Mouse (Mus musculus) CD4-positive, CD25-positive, alpha-beta regulatory T cell, adult 4 months (primary cell): Measurements from ENCODE around the gene Alg11. TPM values are rescaled to one million over a fixed set of nuclear protein-coding genes. Genes with fewer than 3 reads are reported as not detected.

ENCODE experiments used
- ATAC-seq: one replicate; pipeline ENCODE4 v1.8.0; 2017
- polyA plus RNA-seq, 2 experiments: library from polyadenylated mRNA; unstranded; fragments of 100-300 nt; shearing (Covaris generic); gene quantifications; one replicate each; pipeline ENCODE4 v1.2.1; 2017

Gene Alg11
- polyA plus RNA-seq, 2 experiments from 2014 or later: 26.9 to 27.5 TPM

DNA sequence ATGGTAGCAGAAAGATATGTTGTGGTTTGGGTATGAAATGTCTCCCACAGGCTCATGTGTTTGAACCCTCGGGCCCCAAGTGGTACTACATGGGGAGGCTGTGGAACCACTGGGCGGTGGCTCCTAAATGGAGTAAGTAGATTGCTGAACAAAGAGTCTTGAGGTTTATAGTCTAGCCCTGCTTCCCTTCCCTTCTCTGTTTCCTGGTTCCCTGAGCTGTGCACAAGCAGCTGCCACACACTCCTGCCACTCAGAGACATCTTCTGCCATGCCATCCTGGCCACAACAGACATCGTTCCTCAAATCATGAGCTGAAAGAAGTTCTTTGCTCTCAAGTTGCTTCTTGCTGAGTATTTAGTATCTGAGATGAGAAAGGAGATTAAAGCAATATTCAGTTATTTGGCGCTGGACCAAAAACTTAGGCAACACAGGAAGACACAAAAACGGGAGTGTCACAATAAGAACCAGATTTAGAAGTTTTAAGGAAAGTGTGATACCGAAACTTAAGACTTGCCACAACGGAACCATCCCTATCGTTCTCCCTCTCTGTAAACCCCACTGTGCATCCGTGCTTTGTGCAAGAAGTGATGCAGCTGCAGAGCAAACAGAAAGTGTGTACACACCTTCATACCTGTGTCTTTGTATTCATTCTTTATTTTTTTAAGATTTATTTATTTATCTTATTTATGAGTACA is 18.9 kb downstream of the Alg11 start:
- no peak for ATAC-seq

DNA sequence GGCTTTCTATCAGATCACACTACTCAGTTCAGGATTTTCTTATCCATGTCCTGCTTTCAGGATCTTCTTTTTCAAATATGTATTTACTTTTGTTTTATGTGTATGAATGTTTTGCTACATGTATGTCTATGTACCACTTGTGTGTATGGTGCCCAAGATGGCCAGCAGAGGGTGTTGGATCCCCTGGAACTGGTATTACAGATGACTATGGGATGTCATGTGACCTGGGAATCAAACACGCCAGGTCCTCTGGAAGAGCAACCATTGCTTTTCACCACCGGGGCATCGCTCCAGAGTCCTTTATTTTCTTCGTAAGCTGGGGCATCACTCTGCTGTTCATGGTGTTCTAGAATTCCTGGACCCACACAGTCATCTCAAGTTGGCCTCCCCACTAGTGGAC is 28.7 kb downstream of the Alg11 start:
- no peak for ATAC-seq

DNA sequence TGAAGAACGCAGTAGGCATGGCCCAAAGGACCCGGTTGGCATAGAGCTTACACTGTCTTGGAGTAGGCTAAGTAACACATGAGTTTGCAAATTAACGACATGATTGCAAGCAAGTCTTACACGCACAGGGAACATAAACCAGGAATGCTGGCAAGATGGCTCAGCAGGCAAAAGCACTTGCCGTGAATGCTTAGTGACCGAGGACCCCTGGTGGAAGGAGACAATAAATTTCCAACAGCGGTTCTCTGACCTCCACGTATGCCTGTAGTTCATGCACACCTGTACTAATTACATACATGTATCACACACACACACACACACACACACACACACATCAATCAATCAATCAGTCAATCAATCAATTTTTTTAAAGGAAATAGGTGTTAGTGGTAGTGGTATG is 31.0 kb downstream of the Alg11 start:
- no peak for ATAC-seq

DNA sequence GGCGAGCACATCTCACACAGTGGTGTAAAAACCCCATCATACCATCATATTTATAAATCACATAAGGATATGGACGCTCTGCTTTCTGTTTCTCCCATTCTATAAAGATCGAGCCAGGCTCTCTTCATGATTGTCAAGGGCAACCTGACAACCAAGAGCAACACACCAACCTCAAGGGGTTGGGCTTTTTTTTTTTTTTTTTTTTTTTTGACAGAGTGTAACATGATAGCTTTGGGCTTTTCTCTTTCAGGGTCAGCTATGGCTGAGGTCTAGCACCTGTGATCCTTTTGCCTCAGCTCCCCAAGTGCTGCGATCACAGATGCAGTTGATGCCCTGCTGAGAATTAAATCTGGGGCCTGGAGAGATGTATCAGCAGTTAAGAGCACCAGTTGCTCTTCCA is 46.5 kb downstream of the Alg11 start:
- no peak for ATAC-seq

Other genes with a start within 250 kb of the Alg11 start
- gene Defb50, start 237.2 kb upstream of the Alg11 start, polyA plus RNA-seq: not detected
- gene Defb2, start 220.8 kb upstream of the Alg11 start, polyA plus RNA-seq: not detected
- not detected for gene Defb10, start 201.8 kb upstream of the Alg11 start, polyA plus RNA-seq
- gene Defb9, start 175.3 kb upstream of the Alg11 start, polyA plus RNA-seq: not detected
- not detected for gene Defb11, start 154.3 kb upstream of the Alg11 start, polyA plus RNA-seq
- gene Defb15, start 128.0 kb upstream of the Alg11 start, polyA plus RNA-seq: not detected
- not detected for gene Defb35, start 122.4 kb upstream of the Alg11 start, polyA plus RNA-seq
- not detected for gene Defb13, start 114.0 kb upstream of the Alg11 start, polyA plus RNA-seq
- not detected for gene Fam90a1a, start 102.0 kb upstream of the Alg11 start, polyA plus RNA-seq
- not detected for gene Ccdc70, start 90.9 kb upstream of the Alg11 start, polyA plus RNA-seq
- under 1 TPM; 0.09 to 0.36 TPM for gene Atp7b, start 416 bp upstream of the Alg11 start, polyA plus RNA-seq
- gene Nek5, start 64.3 kb downstream of the Alg11 start, polyA plus RNA-seq: not detected
- 1 to 10 TPM; 4.9 to 7.2 TPM for gene Nek3, start 105.7 kb downstream of the Alg11 start, polyA plus RNA-seq
- 1 to 10 TPM; 2.5 to 5.8 TPM for gene Ckap2, start 125.1 kb downstream of the Alg11 start, polyA plus RNA-seq
- gene Vps36, start 132.1 kb downstream of the Alg11 start, polyA plus RNA-seq: 10 to 100 TPM; 29.4 to 34.6 TPM
- gene Thsd1, start 166.6 kb downstream of the Alg11 start, polyA plus RNA-seq: under 1 TPM; 0.46 to 0.53 TPM
- gene Tpte, start 222.7 kb downstream of the Alg11 start, polyA plus RNA-seq: not detected